Comparison of ENCODE assay signal across 8 mouse cellular contexts in genomic region chr15:97767280-97768186, GRCm38 (mm10). TPM values are rescaled to one million over a fixed set of nuclear protein-coding genes. Genes with fewer than 3 reads are reported as not detected.
DNase-seq lines count a peak whose midpoint lies in the region; ATAC-seq lines count a peak whose summit lies in the region.

TSS of gene Rapgef3 (minus strand) at chr15:97767972.

- peak within 1 kb of the TSS; percentile 69 for H3K9ac ChIP-seq in hindbrain, embryonic 13.5 days

- WGBS in hindbrain, embryonic 13.5 days = under 1% methylated on average over 42 of the region's 44 CpGs

- H3K27me3 ChIP-seq in hindbrain, embryonic 13.5 days = peaks cover 80% of the 10 kb centered on the region

- peak within 1 kb of the TSS; percentile 88 for H3K4me2 ChIP-seq in hindbrain, embryonic 13.5 days

- H3K27ac ChIP-seq in hindbrain, embryonic 13.5 days = peak within 1 kb of the TSS; percentile 70

- H3K36me3 ChIP-seq in hindbrain, embryonic 13.5 days = no peaks in the 10 kb centered on the region

- H3K4me3 ChIP-seq in hindbrain, embryonic 13.5 days = peak within 1 kb of the TSS; percentile 45

- H3K9me3 ChIP-seq in hindbrain, embryonic 13.5 days = no peaks in the 10 kb centered on the region

- DNase-seq in MN1 (ENCODE audit: low spot score) = peak; percentile 90
- peak; percentile 39 for DNase-seq in cerebellum, adult 8-10 months
- peak; percentile 64 to 65 for DNase-seq in frontal cortex, postnatal 14 days (ENCODE audit: low spot score in 2 of 2)
- DNase-seq in layer of hippocampus, postnatal 36 days = peak; percentile 74 to 84
- DNase-seq in lung, postnatal 4 days = peak; percentile 94 to 95
- DNase-seq in right cerebral cortex, adult 18-20 months = peak; percentile 81
- peak; percentile 45 for DNase-seq in urinary bladder, postnatal 10 days (ENCODE audit: low spot score)

- H3K4me1 ChIP-seq in hindbrain, embryonic 13.5 days (replicated peaks) = peaks cover 49% of the 10 kb centered on the region

- ATAC-seq in hindbrain, embryonic 13.5 days (ENCODE audit: low FRiP score) = peak; percentile 76

RNA-seq across cellular contexts. Expression of gene Rapgef3, which starts in this region (rescaled TPM):
- 10.4 and 10.8 TPM in 2 replicates for polyA plus RNA-seq in hindbrain, embryonic 13.5 days (2015; fragmentation: Nextera tagmentation; extraction: Ambion mirVana)
- 10 to 100 TPM; 41.0 to 59.9 TPM for total RNA-seq in layer of hippocampus, postnatal 36 days (2021)

Comparison
In these comparisons a context has a peak if more than half of its experiments do, and no peak if none do; other contexts are left out.
1. Peak in every context shown above with its lines: DNase-seq, ATAC-seq, H3K4me3 ChIP-seq and H3K27ac ChIP-seq.
2. DNase-seq: peak in every context shown above with its lines; median percentile 94 in lung, postnatal 4 days; 90 in MN1; 81 in right cerebral cortex, adult 18-20 months; 79 in layer of hippocampus, postnatal 36 days; 64 in frontal cortex, postnatal 14 days; 45 in urinary bladder, postnatal 10 days; 39 in cerebellum, adult 8-10 months.